8 mouse cellular contexts compared by ENCODE assay signal in the genomic region with DNA sequence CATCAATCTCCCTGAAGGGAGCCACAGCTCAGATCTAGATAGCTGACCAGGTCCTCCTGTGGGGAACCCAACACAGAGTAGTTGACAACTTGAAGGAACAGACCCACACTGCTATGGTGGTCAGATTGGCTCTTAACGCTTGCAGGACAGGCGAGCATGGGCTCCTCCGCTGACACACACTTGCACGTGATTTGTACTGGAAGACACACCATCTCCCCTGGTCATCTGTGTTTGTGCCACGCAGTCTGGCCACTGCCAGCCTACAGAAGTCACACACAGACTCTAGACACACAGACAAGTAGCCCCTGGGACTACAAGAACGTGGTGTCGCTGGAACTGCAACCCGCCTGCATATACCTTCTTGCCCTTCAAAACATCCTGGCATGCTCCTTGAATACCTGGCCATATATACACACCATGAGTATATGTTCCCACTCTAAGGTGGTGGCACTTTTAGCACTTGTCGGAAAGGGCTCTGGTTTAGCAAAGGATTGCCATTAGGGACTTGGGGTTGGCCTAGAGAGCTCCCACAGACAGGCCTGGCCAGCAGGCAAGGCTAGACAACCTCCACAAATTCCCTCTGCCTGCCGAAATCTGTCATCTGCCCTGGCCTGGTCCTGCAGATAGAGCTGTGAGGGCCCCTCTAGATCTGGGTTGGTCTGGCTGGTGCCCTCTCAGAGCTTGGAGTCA. TPM values are rescaled to one million over a fixed set of nuclear protein-coding genes. Genes with fewer than 3 reads are reported as not detected.
A peak's percentile ranks its signal among the peaks of the same experiment; 100 is the strongest.
DNase-seq lines count a peak whose midpoint lies in the region; ATAC-seq lines count a peak whose summit lies in the region.

No protein-coding gene starts in this region.

- H3K4me3 ChIP-seq in forebrain, embryonic 13.5 days = peak overlapping the region; percentile 81
- H3K4me3 ChIP-seq in liver, embryonic 13.5 days (replicated peaks) = peak overlapping the region; percentile 78

- H3K27me3 ChIP-seq in forebrain, embryonic 13.5 days = peaks cover 82% of the 10 kb centered on the region
- peaks cover 99% of the 10 kb centered on the region for H3K27me3 ChIP-seq in liver, embryonic 13.5 days

- H3K27ac ChIP-seq in forebrain, embryonic 13.5 days = peak overlapping the region; percentile 86
- no peak overlapping the region for H3K27ac ChIP-seq in liver, embryonic 13.5 days

- H3K9ac ChIP-seq in forebrain, embryonic 13.5 days = peak overlapping the region; percentile 98
- peak overlapping the region; percentile 81 for H3K9ac ChIP-seq in liver, embryonic 13.5 days

- 0 out of 2 replicates have a peak, but pooled peaks cover 6% of the 10 kb centered on the region for H3K36me3 ChIP-seq in forebrain, embryonic 13.5 days (ENCODE audit: poor library complexity, severe bottlenecking)
- no peaks in the 10 kb centered on the region for H3K36me3 ChIP-seq in liver, embryonic 13.5 days

- DNase-seq in cerebellum, adult 11-12 months = peak; percentile 57
- DNase-seq in cerebellum, postnatal 4 days (ENCODE audit: low spot score in 2 of 2) = no peak
- peak; percentile 21 for DNase-seq in 3T3-L1 (ENCODE audit: low read depth, low spot score)
- no peak for DNase-seq in liver, embryonic 13.5 days
- DNase-seq in thymus, postnatal 10 days (ENCODE audit: low spot score in 2 of 2) = no peak
- DNase-seq in ovary, postnatal 10 days (ENCODE audit: low spot score) = no peak
- no peak for DNase-seq in thymus, postnatal 36 days

- H3K4me1 ChIP-seq in forebrain, embryonic 13.5 days = peaks cover 76% of the 10 kb centered on the region
- peaks cover 36% of the 10 kb centered on the region for H3K4me1 ChIP-seq in liver, embryonic 13.5 days (replicated peaks)

- 44% methylated on average over 10 of the region's 10 CpGs for WGBS in forebrain, embryonic 13.5 days
- 58% methylated on average over 10 of the region's 10 CpGs for WGBS in liver, embryonic 13.5 days (ENCODE audit: insufficient replicate concordance)

- ATAC-seq in forebrain, embryonic 13.5 days = no peak
- no peak; the same call in 1 of the 2 replicates for ATAC-seq in liver, embryonic 13.5 days (ENCODE audit: low read depth)

- peak overlapping the region; percentile 78 for H3K4me2 ChIP-seq in forebrain, embryonic 13.5 days
- H3K4me2 ChIP-seq in liver, embryonic 13.5 days = peak overlapping the region; percentile 99

- H3K9me3 ChIP-seq in forebrain, embryonic 13.5 days (replicated peaks) = no peaks in the 10 kb centered on the region
- no peaks in the 10 kb centered on the region for H3K9me3 ChIP-seq in liver, embryonic 13.5 days (replicated peaks)

RNA-seq across cellular contexts. Expression of a gene that starts 1.6 kb away (rescaled TPM):
- 127 and 145 TPM in 2 replicates for polyA plus RNA-seq in forebrain, embryonic 13.5 days (2015; fragmentation: Nextera tagmentation; extraction: Ambion mirVana)
- polyA plus RNA-seq in liver, embryonic 13.5 days (2015; fragmentation: Nextera tagmentation; extraction: Ambion mirVana) = 2.3 and 3.4 TPM in 2 replicates

RNA-seq across cellular contexts. Expression of a gene that starts 24.0 kb away (rescaled TPM):
- polyA plus RNA-seq in forebrain, embryonic 13.5 days (2015; fragmentation: Nextera tagmentation; extraction: Ambion mirVana) = 7.3 and 8.2 TPM in 2 replicates
- 3.3 and 3.7 TPM in 2 replicates for polyA plus RNA-seq in liver, embryonic 13.5 days (2015; fragmentation: Nextera tagmentation; extraction: Ambion mirVana)

RNA-seq across cellular contexts. Expression of a gene that starts 32.7 kb away (rescaled TPM):
- 42.6 and 47.0 TPM in 2 replicates for polyA plus RNA-seq in forebrain, embryonic 13.5 days (2015; fragmentation: Nextera tagmentation; extraction: Ambion mirVana)
- 60.6 and 63.2 TPM in 2 replicates for polyA plus RNA-seq in liver, embryonic 13.5 days (2015; fragmentation: Nextera tagmentation; extraction: Ambion mirVana)

RNA-seq across cellular contexts. Expression of a gene that starts 41.9 kb away (rescaled TPM):
- 93.9 and 114 TPM in 2 replicates for polyA plus RNA-seq in forebrain, embryonic 13.5 days (2015; fragmentation: Nextera tagmentation; extraction: Ambion mirVana)
- polyA plus RNA-seq in liver, embryonic 13.5 days (2015; fragmentation: Nextera tagmentation; extraction: Ambion mirVana) = 269 and 278 TPM in 2 replicates

RNA-seq across cellular contexts. Expression of a gene that starts 48.1 kb away (rescaled TPM):
- polyA plus RNA-seq in forebrain, embryonic 13.5 days (2015; fragmentation: Nextera tagmentation; extraction: Ambion mirVana) = 549 and 569 TPM in 2 replicates
- polyA plus RNA-seq in liver, embryonic 13.5 days (2015; fragmentation: Nextera tagmentation; extraction: Ambion mirVana) = 511 and 613 TPM in 2 replicates

Comparison
In these comparisons a context has a peak if more than half of its experiments do, and no peak if none do; other contexts are left out.
1. DNase-seq: peak in cerebellum, adult 11-12 months (single experiment) and 3T3-L1 (single experiment); none in cerebellum, postnatal 4 days (0 of 2), liver, embryonic 13.5 days (single experiment), thymus, postnatal 10 days (0 of 2), ovary, postnatal 10 days (single experiment) and thymus, postnatal 36 days (0 of 2).
2. RNA of a gene that starts 1.6 kb away (polyA plus RNA-seq): 127 to 145 TPM in forebrain, embryonic 13.5 days; 2.3 to 3.4 TPM in liver, embryonic 13.5 days; every median in the first group is over 10 times any median in the second.